Mouse (Mus musculus): Measurements from ENCODE around the gene Cntnap1. TPM values are rescaled to one million over a fixed set of nuclear protein-coding genes. Genes with fewer than 3 reads are reported as not detected.

The Cntnap1 gene
- total and polyA plus RNA-seq, 3 experiments = 6.8 to 9.3 (median 6.8) TPM

DNA sequence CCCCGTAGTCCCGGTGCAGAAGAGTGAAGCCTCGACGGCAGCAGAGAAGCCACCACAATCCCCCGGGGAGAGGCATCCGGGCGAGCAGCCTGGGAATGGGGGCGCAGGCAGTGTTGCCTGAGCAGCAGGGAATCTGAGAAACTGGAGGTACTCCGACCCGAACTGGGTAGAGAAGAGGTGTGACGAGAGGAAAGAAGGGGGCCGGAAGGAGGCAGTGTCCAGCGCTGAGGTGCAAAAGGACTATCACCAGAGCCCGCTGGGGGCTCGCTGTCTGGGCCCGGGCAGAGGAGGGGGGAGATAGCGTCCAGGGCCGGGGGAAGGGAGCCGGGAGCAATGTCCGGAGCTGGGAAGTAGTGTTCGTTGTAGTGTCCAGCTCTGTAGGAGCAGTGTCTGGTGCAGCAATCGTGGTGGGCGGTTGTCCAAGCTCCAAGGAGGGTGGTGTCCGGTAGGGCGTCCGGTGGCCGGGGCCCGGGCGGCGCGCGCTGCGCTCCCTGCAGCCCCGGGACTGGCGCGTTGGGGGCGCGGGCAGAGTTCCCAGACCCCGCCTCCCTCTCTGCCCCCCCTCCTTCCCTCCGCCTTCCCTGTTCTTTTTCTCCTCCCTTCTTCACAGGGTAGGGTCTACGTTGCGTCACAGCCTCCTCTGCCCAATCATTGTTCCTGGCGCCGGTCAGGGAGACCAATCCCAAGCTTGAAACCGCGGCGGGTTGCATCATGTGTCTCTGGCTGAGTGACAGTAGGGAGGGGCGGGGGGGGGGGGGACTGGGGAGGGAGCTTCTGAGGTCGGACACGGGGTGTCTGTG lies 688 bp downstream of the Cntnap1 start, which contains the start of gene Plekhh3:
TSS of gene Plekhh3 (minus strand) at position 541 of the 800 bp plus-strand sequence.
- DNase-seq = peak; percentile 97

DNA sequence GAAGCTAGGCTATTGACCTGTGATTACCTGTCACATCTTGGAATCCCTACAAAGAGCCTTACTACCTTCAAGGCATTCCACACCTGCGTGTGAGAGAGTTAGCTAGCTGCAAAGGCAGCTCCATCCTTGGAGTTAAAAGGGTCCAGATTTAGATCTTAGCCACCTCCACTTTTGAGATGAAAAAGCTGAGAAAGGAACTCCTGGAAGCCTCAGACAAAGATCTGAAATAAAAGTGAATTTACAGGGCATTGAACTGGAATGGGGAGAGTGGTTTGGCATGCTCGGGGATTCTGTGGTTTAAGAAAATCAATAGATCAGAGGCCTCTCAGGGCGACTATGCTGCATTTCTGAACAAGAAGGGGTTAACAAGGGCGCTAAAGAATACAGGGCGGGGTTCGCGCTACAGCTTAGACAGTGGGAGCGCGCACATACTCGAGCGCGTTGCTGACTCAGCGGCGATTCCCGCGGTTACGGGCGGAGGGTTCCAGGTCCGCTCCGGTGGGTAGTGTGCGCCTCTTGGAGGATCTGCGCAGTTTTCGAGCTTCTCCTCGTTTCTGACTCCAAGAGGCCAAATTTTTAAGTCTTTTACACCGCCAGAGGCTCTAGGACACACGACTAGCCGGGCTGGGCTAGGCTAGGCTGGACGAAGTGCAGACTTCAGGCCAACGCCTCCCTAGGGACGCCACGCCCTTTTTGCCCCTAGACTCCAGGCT lies 1.6 kb downstream of the Cntnap1 start:
- peak; percentile 87 for DNase-seq

DNA sequence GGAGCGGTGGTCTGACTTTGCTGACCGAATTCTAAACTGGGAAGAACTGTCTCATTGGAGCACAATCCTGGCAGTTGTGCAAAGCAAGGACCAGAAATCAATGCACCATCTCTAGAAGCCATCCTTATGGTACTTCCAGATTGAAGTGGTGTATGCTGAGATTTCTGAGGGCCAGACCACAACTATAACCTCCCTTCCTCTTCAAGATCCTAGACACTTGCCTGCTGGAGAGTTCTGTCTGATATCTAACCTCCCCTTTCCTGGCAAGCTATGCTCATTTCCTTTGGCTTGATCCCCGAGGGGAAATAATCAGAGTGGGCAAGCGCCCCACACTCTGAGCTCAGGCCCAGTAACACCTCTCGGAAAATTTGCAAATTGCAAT lies 2.1 kb downstream of the Cntnap1 start:
- no peak for DNase-seq

DNA sequence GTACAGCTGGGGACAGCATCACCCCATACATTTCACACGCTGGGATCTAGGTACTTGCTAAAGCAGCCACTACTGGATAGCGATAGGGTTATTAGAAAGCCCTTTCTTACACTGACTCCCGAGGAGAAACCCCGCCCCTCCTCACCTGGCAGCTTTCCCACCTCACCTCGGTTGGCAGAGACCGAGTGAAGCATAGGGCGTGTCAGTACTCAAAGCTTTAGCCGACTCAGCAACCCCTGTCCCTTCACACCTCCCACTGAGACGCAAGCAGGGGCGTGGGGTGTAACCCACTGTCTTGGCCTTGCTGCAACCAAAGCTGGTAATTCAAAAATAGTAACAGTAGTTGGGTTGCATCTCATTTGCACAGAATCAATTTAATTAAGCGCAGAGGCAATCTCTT lies 2.8 kb downstream of the Cntnap1 start:
- peak; percentile 62 for DNase-seq

DNA sequence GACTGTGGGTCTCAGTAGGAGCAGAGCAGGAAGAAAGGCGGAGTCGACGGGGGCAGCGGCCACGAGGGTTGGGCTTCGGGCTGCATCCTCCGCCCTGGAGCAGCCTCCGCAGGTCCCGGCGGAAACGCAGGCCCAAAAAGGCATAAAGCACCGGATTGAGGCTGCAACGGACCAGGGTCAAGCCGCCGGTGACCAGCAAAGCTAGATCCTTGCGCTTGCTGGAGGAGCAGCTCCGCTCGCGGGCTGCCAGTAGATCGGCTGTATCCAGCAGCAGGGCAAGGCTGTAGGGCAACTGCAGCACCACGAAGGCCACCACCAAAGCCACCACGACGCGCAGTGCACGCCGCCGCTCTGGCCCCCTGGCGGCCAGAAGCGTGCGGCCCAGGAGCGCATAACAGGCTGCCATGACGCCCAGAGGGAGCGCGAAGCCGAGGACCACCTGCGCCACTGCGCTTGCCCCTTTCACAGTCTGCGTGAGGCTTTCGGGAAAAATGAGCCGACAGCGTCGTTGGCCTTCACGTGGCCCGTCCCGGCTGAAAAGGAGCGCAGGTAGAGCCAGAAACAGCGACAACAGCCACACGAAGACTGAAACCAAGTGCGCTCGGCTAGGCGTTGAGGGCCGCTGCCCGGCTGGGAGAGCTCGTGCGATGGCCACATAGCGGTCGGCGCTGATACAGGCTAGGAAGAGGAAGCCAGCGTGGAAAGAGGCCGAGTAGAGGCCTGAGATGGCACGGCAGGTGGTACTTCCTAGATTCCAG lies 3.5 kb downstream of the Cntnap1 start:
- peak; percentile 89 for DNase-seq

DNA sequence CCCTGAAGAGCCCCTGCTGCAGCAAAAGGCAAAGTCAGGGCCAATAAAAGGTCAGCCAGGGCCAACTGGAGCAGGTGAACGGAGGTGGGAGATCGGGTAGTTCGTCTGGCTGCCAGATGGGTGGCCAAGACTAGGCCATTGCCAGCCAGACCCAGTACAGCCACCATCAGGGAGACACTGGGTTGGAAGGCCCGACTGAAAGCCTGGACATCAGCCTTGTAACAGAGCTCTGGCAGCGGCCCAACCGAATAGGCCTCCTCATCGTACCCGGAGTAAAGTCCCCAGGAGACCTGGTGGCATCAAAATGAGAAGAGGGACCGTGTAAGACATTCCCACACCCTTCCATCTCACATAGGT lies 4.0 kb downstream of the Cntnap1 start:
- DNase-seq = peak; percentile 33

DNA sequence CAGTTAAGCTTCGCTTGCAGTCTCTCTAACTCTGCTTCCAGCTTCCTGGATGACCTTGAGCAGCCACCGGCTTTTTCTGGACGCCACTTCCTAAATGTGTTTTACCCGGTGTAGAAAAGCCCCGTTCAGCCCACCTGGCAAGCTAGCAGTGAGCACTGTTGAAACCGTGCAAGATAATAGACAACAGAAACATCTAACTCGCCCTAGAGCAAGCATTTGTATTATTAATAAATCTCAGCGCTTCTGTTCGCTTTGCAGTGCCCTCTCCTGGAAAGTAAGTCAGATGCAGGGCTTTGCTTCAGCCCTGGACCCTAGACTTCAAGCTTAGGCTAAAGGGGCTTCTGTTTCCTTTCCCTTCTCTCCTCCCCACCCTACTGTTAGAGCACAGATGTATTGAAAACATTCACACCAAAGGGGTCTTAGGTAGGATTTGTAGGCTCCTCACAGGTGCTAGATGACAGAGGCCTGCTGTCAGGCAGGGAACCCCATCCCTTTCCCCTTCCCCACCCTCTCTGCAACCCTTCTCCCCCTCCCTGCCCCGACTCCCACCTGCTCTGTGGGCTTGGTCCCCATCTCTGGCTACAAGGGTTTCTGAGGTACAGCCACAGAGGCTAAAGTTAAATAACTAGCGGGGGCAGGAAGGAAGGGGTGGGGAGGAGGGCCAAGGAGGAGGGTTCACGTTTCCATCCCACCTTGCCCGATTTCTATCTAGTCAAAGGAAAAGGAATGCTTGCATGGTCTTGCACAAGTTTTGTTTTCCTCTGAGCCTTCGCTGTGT lies 4.7 kb downstream of the Cntnap1 start, which contains the start of gene Ccr10:
TSS of gene Ccr10 (minus strand) at position 593 of the 778 bp plus-strand sequence.
- peak; percentile 44 for DNase-seq

DNA sequence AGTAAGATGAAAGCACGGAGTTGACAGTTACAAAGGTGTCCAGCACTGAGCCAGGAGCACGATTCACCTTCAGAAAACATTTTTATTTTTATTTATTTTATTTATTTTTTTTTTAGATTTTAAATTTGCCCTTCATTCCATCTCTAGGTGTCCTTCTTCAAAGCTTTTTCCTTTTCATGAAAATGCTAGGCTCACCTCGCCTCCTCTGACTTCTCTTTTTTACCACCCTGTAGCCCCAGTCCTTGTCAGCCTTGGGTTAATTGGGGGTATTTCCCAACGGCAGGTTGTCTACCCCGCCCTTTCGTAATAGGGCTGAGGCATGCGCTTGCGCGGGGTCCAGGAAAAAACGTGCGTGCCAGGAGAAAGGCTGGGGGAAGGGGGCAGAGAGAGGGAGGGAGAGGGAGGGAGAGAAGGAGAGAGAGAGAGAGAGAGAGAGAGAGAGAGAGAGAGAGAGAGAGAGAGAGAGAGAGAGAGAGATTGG lies 5.4 kb downstream of the Cntnap1 start:
- peak; percentile 61 for DNase-seq

DNA sequence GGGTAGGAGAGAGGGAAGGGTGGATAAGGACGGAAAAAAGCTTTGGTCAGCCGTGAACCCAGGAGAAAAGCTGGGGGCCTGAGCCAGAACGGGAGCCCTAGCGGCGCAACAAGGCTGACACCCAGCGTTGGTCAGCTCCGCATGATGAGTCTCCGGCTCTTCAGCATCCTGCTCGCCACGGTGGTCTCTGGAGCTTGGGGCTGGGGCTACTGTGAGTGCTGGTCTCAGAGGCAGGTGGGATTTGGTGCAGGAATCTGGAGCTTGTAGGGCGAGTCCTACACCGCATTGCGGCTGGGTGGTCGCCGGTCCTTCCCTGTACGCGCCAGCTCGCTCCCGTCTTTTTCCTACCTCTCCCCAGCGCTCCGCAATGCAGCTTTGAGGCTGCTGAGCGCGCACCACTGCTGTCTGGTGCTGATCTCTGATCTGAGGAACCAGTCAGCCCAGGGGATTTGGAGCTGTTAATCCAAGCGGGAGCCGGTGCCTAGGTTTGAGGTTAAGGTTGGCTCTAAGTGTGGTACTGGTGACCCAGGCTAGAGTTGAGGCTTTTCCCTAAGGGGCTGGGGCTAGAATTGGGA lies 5.9 kb downstream of the Cntnap1 start:
- DNase-seq = peak; percentile 68

DNA sequence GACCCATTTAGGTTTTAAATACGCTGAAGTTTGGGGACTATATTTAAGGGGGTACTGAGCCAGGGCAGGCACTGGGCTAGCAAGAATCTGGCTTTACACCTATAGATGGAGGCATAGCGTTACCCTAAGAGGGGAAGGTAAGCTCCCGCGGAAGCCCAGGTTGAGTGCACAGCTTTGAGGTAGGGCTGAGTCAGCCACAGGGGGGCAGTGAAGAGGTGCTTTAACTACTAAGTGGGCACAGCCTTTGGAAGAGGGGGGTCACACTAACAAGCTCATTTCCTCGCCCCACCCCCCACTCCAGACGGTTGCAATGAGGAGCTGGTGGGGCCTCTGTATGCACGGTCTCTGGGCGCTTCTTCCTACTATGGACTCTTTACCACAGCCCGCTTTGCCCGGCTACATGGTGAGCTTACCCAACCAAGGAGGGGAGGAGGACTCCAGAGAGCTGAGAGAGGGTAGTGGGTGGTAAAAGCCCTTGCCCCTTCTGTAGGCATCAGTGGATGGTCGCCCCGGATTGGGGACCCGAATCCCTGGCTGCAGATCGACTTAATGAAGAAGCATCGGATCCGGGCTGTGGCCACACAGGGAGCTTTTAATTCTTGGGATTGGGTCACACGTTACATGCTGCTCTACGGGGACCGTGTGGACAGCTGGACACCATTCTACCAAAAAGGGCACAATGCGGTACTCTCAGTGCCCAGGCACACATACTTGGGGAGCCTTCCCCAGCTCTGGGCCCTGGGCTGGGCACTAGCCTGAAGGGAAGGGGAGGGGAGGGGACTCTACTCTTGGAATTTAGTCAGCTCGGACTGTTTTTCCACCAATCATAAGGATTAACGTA lies 6.8 kb downstream of the Cntnap1 start:
- peak; percentile 46 for DNase-seq

DNA sequence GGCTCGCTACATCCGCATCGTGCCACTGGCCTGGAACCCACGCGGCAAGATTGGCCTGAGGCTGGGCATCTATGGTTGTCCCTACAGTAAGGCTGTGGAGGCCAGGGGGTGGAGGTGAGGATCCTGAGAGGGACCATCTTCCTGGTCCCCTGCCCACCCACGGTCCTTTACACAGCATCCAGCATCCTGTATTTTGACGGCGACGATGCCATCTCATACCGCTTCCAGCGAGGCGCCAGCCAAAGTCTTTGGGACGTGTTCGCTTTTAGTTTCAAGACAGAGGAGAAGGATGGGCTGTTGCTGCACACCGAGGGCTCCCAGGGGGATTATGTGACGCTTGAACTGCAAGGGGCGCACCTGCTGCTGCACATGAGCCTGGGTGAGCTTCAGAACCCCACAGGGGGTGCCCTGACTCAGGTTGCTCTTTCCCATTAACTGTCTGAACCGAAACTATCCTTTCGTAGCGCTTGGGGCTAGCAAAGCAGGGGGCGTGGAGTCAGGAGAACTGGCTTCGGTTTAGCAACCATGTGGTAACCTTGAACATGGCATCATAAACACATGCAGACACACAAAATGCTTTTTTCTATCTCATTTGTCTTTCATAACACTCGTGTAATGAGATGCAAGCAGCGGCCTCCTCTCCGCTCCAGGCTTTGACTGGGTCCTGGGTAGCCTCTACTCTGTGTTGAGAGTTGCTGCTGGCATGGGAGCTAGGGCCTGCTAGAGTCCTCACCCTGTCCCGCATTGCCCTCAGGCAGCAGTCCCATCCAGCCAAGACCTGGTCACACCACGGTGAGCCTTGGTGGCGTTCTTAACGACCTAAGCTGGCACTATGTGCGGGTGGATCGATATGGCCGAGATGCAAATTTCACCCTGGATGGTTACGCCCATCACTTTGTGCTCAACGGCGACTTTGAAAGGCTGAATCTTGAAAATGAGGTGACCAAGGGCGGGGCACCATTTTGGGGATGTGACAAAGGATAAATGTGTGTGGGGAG lies 8.0 kb downstream of the Cntnap1 start:
- DNase-seq = no peak

DNA sequence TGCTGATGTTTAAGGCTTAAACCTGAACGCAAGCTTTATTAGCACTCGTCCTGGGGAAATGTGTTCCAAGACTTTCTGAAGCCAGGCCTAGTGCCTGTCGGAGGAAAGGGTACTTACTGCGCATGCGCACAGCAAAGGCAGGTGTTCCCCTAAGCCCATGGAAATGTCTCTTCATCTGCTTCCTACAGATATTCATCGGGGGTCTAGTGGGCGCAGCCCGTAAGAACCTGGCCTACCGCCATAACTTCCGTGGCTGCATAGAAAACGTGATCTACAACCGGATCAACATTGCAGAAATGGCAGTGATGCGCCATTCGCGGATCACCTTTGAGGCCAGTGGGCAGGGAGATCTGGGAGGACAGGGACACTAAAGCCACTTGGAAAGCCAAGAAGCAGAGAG lies 9.0 kb downstream of the Cntnap1 start:
- DNase-seq = no peak

DNA sequence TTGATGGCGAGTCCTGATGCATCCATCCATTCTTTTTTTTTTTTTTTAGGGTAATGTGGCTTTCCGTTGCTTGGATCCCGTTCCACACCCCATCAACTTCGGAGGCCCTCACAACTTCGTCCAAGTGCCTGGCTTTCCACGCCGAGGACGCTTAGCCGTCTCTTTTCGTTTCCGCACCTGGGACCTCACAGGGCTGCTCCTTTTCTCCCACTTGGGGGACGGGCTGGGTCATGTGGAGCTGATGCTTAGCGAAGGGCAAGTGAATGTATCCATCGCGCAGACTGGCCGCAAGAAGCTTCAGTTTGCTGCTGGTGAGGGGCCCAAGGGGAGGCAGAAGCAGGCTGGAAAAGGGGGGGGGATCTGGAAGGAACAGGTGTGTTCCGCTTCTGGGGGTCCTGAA lies 9.9 kb downstream of the Cntnap1 start:
- DNase-seq = no peak

DNA sequence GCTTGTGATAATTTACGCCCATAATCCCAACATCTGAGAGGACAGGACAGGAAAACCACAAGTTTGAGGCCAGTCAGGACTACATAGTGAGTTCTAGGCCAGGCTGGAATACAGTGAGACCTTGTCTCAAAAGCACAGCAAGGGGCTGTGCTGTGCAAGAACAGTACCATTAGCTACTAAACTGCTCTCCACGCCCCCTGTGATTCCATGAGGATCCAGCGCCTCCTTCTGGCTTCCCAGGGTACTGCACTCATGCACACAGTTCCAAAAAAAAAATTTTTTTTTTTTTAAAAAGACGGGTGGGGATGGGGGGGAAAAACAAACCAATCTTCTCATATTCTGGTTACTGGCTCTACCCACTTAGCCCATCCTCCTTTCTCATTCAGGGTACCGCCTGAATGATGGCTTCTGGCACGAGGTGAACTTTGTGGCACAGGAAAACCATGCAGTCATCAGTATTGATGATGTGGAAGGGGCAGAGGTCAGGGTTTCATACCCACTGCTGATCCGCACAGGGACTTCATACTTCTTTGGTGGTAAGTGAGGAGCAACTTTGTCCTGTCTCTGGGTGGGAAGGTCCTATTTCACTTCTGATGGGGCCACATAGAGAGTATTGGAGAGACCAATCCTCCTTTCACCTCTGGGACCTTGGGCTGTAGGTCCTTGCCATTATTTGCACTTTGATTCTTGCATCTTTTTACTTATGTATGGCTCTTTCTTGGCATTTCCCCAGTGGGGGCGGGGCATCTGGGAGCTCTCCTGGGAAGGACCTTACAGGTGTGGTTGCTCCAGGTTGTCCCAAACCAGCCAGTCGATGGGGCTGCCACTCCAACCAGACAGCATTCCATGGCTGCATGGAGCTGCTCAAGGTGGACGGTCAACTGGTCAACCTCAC lies 10.8 kb downstream of the Cntnap1 start:
- peak; percentile 58 for DNase-seq

DNA sequence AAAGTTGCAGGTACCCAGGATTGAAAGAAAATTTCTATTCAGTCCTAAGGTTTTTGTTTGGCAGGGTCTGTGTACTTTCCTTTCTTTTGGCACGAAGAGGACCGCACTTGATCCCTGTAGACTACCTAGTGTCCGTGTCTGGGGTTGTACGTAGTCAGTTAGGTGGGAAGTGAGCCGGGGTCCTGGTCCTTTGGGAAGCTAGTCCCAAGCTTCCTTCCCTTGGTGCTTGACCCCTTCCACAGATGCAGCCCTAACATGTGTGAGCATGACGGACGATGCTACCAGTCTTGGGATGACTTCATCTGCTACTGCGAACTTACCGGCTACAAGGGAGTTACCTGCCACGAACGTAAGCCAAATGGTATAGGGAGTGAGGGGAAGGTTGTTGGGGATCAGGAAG lies 11.6 kb downstream of the Cntnap1 start:
- DNase-seq = no peak

DNA sequence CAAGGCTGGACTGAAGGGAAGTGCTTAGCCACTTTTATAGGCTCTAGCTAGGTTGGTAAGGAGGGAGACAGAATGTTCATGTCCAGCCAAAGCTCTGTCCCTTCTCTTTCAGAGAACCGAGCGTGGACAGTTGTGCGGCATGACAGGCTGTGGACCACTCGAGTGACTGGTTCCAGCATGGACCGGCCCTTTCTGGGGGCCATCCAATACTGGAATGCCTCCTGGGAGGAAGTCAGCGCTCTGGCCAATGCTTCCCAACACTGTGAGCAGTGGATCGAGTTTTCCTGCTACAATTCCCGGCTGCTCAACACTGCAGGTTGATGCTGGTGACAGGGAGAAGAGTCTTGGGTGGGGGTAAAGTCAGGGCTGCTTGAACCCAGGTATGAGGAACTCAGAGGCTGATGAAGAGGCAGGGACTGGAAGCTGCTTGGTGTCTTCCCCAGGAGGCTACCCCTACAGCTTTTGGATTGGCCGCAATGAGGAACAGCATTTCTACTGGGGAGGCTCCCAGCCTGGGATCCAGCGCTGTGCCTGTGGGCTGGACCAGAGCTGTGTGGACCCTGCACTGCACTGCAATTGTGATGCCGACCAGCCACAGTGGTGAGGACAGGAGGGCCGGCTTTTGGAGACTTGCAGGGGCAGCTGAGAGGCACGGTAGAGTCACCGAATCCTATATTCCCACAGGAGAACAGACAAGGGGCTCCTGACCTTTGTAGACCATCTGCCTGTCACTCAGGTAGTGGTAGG lies 12.6 kb downstream of the Cntnap1 start:
- DNase-seq = no peak

DNA sequence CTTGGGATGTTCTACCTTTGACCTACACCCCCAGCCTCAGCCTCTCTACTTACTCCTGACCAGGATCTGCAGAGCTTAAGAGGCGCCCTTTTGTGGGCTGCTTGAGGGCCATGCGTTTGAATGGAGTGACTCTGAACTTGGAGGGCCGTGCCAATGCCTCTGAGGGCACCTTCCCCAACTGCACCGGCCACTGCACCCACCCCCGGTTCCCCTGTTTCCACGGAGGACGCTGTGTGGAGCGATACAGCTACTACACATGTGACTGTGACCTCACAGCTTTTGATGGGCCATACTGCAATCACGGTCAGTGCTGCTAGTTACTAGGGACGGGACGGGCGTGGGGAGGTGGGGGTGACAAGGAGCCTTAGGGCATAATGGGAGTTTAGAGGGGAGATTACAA lies 14.7 kb downstream of the Cntnap1 start:
- no peak for DNase-seq

All from adrenal gland, adult 2 months (tissue).